Mouse (Mus musculus) mature B cell (primary cell): ENCODE data around the gene Gm10762.
"Not testable (repeated sequence)": the region's sequence is repeated elsewhere in the genome, so short reads cannot be mapped to it uniquely, and the experiment has no call there.

Experiments
- in situ Hi-C: fragments of 300-500 bp; cut with MboI; formaldehyde crosslinking; loops from 2 replicates; pipeline ENCODE4 v1.14.3; 2019

Gene Gm10762

GRCm38 (mm10) chr2:128967661-128968441 is at the start of gene Gm10762:
Gene Gm10762 (minus strand): TSS chr2:128967725.
- in situ Hi-C loops, result no loop called here

- in situ Hi-C loops, result not testable (repeated sequence)
These were observed 41.3 kb upstream of the Gm10762 start for GRCm38 (mm10) chr2:129008867-129009266.

GRCm38 (mm10) chr2:129006194-129006749 is 38.7 kb upstream of the Gm10762 start:
- in situ Hi-C loops, result no loop called here

- in situ Hi-C loops, result no loop called here
These were observed 37.3 kb upstream of the Gm10762 start for GRCm38 (mm10) chr2:129004872-129005271.

GRCm38 (mm10) chr2:128984746-128985145 is 17.2 kb upstream of the Gm10762 start:
- in situ Hi-C loops, result no loop called here

GRCm38 (mm10) chr2:128975572-128975971 is 8.0 kb upstream of the Gm10762 start:
- in situ Hi-C loops, result no loop called here

GRCm38 (mm10) chr2:128972301-128972700 is 4.8 kb upstream of the Gm10762 start:
- in situ Hi-C loops, result no loop called here

GRCm38 (mm10) chr2:128968475-128969083 is 1.1 kb upstream of the Gm10762 start:
- in situ Hi-C loops, result no loop called here

- in situ Hi-C loops, result no loop called here
These were observed 614 bp downstream of the Gm10762 start, which contains the start of gene Zc3h6 for GRCm38 (mm10) chr2:128966641-128967580. Gene Zc3h6 (plus strand): TSS chr2:128967402.

- in situ Hi-C loops, result no loop called here
These were observed 1.3 kb downstream of the Gm10762 start for GRCm38 (mm10) chr2:128966236-128966635.

GRCm38 (mm10) chr2:128965505-128966105 is 1.9 kb downstream of the Gm10762 start:
- in situ Hi-C loops, result no loop called here

- in situ Hi-C loops, result no loop called here
These were observed 13.3 kb downstream of the Gm10762 start for GRCm38 (mm10) chr2:128954186-128954585.

- in situ Hi-C loops, result loop anchor here (10.0 to 25.0 kb wide), 2 partner anchors 107 to 314 kb away; no protein-coding TSS in a partner anchor
These were observed 19.4 kb downstream of the Gm10762 start for GRCm38 (mm10) chr2:128947962-128948588.

GRCm38 (mm10) chr2:128943538-128944528 is 23.7 kb downstream of the Gm10762 start, which contains the start of gene Zc3h8:
Gene Zc3h8 (minus strand): TSS chr2:128944077.
- in situ Hi-C loops, result loop anchor here (10.0 to 25.0 kb wide), 2 partner anchors 111 to 318 kb away; no protein-coding TSS in a partner anchor

- in situ Hi-C loops, result loop anchor here (25.0 kb wide), 1 partner anchor 326 kb away; no protein-coding TSS in a partner anchor
These were observed 31.3 kb downstream of the Gm10762 start for GRCm38 (mm10) chr2:128936256-128936655.

- in situ Hi-C loops, result loop anchor here (25.0 kb wide), 1 partner anchor 332 kb away; no protein-coding TSS in a partner anchor
These were observed 36.8 kb downstream of the Gm10762 start for GRCm38 (mm10) chr2:128930704-128931103.

- in situ Hi-C loops, result loop anchor here (25.0 kb wide), 1 partner anchor 334 kb away; no protein-coding TSS in a partner anchor
These were observed 39.1 kb downstream of the Gm10762 start for GRCm38 (mm10) chr2:128928446-128928845.

GRCm38 (mm10) chr2:128924799-128925198 is 42.7 kb downstream of the Gm10762 start:
- in situ Hi-C loops, result loop anchor here (25.0 kb wide), 1 partner anchor 338 kb away; no protein-coding TSS in a partner anchor
